Mouse (Mus musculus) layer of hippocampus, adult 6 months (tissue): Measurements from ENCODE around the gene Zfp420. TPM values are rescaled to one million over a fixed set of nuclear protein-coding genes. Genes with fewer than 3 reads are reported as not detected.

Experiments
- long read RNA-seq, 2 experiments: library from polyadenylated mRNA; unstranded; transcript quantifications; one replicate each; pipeline ENCODE4 v2.0.0; 2019 to 2020
- microRNA-seq: library from miRNA; unstranded; fragments of <30 nt; microRNA quantifications from one replicate; pipeline ENCODE4 v1.2.0, GENCODE M21; 2020
- polyA plus RNA-seq: library from polyadenylated mRNA; unstranded; fragments of <200 nt; fragmentation: Nextera tagmentation; gene quantifications from 2 replicates; pipeline ENCODE4 v1.2.3, GENCODE M21; 2021

The Zfp420 gene
- 6.0 and 7.3 TPM in 2 replicates for polyA plus RNA-seq
- long read RNA-seq, experiment 1, transcript Zfp420-201 (3 exons, 2,744 nt): minor isoform, 6 of 20 reads
- long read RNA-seq, experiment 1, transcript Zfp420-202 (4 exons, 2,537 nt): major isoform, 7 of 20 reads
- long read RNA-seq, experiment 1, partial matches to known transcripts: 0 of 20 reads
- long read RNA-seq, experiment 1, other reads (novel, unspliced or antisense): 7 of 20 reads
- long read RNA-seq, experiment 2, transcript Zfp420-201 (3 exons, 2,744 nt): minor isoform, 10 of 85 reads
- long read RNA-seq, experiment 2, transcript Zfp420-202 (4 exons, 2,537 nt): major isoform, 43 of 85 reads
- long read RNA-seq, experiment 2, partial matches to known transcripts: 12 of 85 reads
- long read RNA-seq, experiment 2, other reads (novel, unspliced or antisense): 20 of 85 reads

GRCm38 (mm10) chr7:29859532-29860517 is at the start of gene Zfp420:
TSS of gene Zfp420 (plus strand) at chr7:29859979.

DNA sequence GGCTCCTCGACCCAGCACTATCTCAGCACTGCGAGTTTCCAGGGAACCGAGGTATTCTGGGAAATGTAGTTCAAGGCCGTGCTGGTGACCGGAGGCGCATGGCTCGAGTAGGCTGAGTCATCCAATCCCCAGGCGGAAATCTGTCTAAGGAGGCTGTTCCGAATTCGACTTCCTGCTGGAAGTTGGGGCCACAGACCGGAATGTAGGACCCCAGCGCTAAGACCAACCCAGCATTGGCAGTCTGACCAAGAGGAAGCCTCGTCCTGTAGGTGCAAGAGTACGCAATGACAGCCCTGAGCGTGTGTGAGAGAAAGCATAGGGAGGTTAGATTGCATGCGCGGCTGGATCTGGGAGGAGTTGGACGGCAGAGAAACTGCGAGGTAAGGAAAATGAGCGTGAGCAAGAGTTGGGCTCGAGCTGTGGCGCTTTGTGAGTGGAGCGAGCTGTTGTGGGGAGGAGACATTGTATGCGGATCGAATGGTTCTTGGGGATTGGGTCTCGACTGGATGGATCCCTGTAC is 43.8 kb upstream of the Zfp420 start, which contains the start of gene Zfp790:
Zfp790 (plus strand) TSS at position 205 of the 520 bp plus-strand sequence.

GRCm38 (mm10) chr7:29853219-29853842 is 6.4 kb upstream of the Zfp420 start, which contains the start of gene Zfp940:
TSS of gene Zfp940 (minus strand) at chr7:29853669.

DNA sequence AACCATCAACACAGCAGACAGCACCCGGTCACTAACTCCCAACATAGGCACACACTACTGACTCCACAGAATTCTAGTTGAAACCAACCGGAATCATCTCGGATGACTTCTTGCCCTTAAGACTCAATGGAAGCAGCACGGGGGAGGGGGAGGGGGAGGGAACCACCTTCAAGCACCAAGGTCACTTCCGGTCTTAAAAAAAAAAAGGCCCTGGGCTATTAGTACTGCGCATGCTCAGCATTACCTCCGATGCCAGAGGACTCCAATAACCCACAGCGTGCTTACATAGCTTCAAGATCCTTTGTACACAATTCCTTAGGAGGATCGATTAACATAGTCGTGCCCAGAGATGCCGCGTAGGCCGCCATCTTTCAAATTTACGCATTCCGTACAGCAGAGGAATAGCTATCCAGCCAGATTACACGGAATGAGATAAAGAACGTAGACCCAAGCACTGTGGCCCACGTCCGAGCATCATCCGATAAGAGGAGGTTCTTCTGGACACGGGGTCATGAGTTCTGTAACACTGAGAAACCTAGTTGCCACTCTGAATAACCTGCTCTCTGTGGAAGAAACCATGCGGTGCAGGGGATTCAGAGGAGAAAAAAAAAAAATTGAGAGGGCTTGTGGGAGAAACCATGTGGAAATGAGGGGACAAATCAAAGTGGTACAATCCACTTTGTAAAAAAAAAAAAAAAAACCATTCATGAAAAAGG is 46.3 kb downstream of the Zfp420 start, which contains the start of gene Zfp27:
Zfp27 (minus strand) TSS at position 607 of the 716 bp plus-strand sequence.

GRCm38 (mm10) chr7:29908130-29908950 is 48.6 kb downstream of the Zfp420 start, which contains the start of gene Zfp383:
TSS of gene Zfp383 (plus strand) at chr7:29908223.

Small RNAs within 50 kb of the gene (microRNA-seq; reads per million reads assigned to microRNA genes)
- gene Mir7668: 1.3 reads per million

Other genes with a start within 250 kb of the Zfp420 start
- gene Catsperg2, start 132.9 kb upstream of the Zfp420 start, polyA plus RNA-seq: not detected in 2 replicates
- gene Zfp84, start 91.4 kb upstream of the Zfp420 start, polyA plus RNA-seq: 4.7 and 6.1 TPM in 2 replicates
- gene Zfp30, start 76.0 kb upstream of the Zfp420 start, polyA plus RNA-seq: 7.3 and 7.5 TPM in 2 replicates
- gene Zfp790, start 43.9 kb upstream of the Zfp420 start, polyA plus RNA-seq: 3.3 and 5.3 TPM in 2 replicates
- 5.9 and 6.1 TPM in 2 replicates for gene Zfp940, start 6.3 kb upstream of the Zfp420 start, polyA plus RNA-seq
- gene Zfp27, start 46.6 kb downstream of the Zfp420 start, polyA plus RNA-seq: 8.4 and 9.5 TPM in 2 replicates
- gene Zfp383, start 48.2 kb downstream of the Zfp420 start, polyA plus RNA-seq: 1.1 and 1.2 TPM in 2 replicates
- gene Zfp74, start 94.1 kb downstream of the Zfp420 start, polyA plus RNA-seq: 10.0 TPM in 2 replicates
- gene Zfp568, start 124.0 kb downstream of the Zfp420 start, polyA plus RNA-seq: 0.23 and 0.29 TPM in 2 replicates
- 5.0 and 5.1 TPM in 2 replicates for gene Zfp14, start 191.4 kb downstream of the Zfp420 start, polyA plus RNA-seq
- 2.5 and 2.7 TPM in 2 replicates for gene Zfp82, start 212.9 kb downstream of the Zfp420 start, polyA plus RNA-seq
- 0.08 and 0.69 TPM in 2 replicates for gene Gm26920, start 230.4 kb downstream of the Zfp420 start, polyA plus RNA-seq
- 6.6 and 6.7 TPM in 2 replicates for gene Zfp566, start 230.5 kb downstream of the Zfp420 start, polyA plus RNA-seq
- 58.4 and 64.8 TPM in 2 replicates for gene Zfp260, start 234.8 kb downstream of the Zfp420 start, polyA plus RNA-seq